Mouse (Mus musculus): ENCODE results near the gene Asz1. TPM values are rescaled to one million over a fixed set of nuclear protein-coding genes. Genes with fewer than 3 reads are reported as not detected.

Asz1 gene
- polyA plus RNA-seq, 1 experiment, result not detected

DNA sequence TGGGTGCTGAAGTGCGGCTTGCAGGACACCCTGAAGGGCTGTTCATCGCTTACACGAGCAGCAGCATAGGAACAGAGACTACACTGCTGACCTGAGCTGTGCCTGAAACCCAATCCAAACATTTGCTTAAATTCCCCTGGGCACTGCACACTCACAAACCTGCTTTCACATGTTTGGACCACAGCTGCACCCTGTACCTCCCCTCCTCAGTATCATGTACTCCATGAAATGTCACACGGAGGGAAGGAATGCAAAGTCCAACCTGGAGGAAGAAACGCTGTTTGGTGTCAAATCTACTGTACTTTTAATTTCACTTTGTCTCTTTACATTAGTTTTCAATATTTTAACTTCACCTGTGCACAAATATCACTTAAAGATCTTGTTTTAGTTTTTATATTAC is 19.8 kb downstream of the Asz1 start:
- H3K4me3 ChIP-seq (ENCODE audit: low read depth, low read length), result no peak overlapping the region
- H3K9me3 ChIP-seq (replicated peaks; ENCODE audit: control insufficient read depth, insufficient read depth, low read length, poor library complexity, severe bottlenecking), result no peaks in the 10 kb centered on the region
- TF ChIP-seq POLR2A (IDR thresholded peaks at IDR 0.05; ENCODE audit: insufficient read depth, low read length) (no peak), EP300 (IDR thresholded peaks at IDR 0.05; ENCODE audit: insufficient read depth, low read depth, low read length) (no peak), CTCF (IDR thresholded peaks at IDR 0.05; ENCODE audit: low read depth, low read length) (no peak)
- H3K9ac ChIP-seq (ENCODE audit: low read depth, poor library complexity, severe bottlenecking), result no peak overlapping the region
- no peaks in the 10 kb centered on the region for H3K27me3 ChIP-seq (ENCODE audit: control insufficient read depth, insufficient read depth, low read length, poor library complexity, severe bottlenecking)
- no peaks in the 10 kb centered on the region for H3K4me1 ChIP-seq (ENCODE audit: control insufficient read depth, insufficient read depth, low read length)
- H3K27ac ChIP-seq (ENCODE audit: insufficient read depth, low read length), result no peak overlapping the region
- no peaks in the 10 kb centered on the region for H3K36me3 ChIP-seq (ENCODE audit: control insufficient read depth, insufficient read depth, low read length, poor library complexity, severe bottlenecking)

- Histone ChIP-seq H3K4me3 (ENCODE audit: low read depth, low read length) (no peak overlapping the region), H3K27ac (ENCODE audit: insufficient read depth, low read length) (no peak overlapping the region), H3K36me3 (ENCODE audit: control insufficient read depth, insufficient read depth, low read length, poor library complexity, severe bottlenecking) (no peaks in the 10 kb centered on the region), H3K9ac (ENCODE audit: low read depth, poor library complexity, severe bottlenecking) (no peak overlapping the region), H3K27me3 (ENCODE audit: control insufficient read depth, insufficient read depth, low read length, poor library complexity, severe bottlenecking) (no peaks in the 10 kb centered on the region), H3K4me1 (ENCODE audit: control insufficient read depth, insufficient read depth, low read length) (no peaks in the 10 kb centered on the region), H3K9me3 (replicated peaks; ENCODE audit: control insufficient read depth, insufficient read depth, low read length, poor library complexity, severe bottlenecking) (no peaks in the 10 kb centered on the region)
- TF ChIP-seq POLR2A (IDR thresholded peaks at IDR 0.05; ENCODE audit: insufficient read depth, low read length), result no peak
- TF ChIP-seq EP300 (IDR thresholded peaks at IDR 0.05; ENCODE audit: insufficient read depth, low read depth, low read length), result no peak
- no peak for TF ChIP-seq CTCF (IDR thresholded peaks at IDR 0.05; ENCODE audit: low read depth, low read length)
Observed at GRCm38 (mm10) chr6:18087160-18087804, 21.6 kb downstream of the Asz1 start.

- Histone ChIP-seq H3K27ac (ENCODE audit: insufficient read depth, low read length) (no peak overlapping the region), H3K4me3 (ENCODE audit: low read depth, low read length) (no peak overlapping the region), H3K9me3 (replicated peaks; ENCODE audit: control insufficient read depth, insufficient read depth, low read length, poor library complexity, severe bottlenecking) (no peaks in the 10 kb centered on the region), H3K36me3 (ENCODE audit: control insufficient read depth, insufficient read depth, low read length, poor library complexity, severe bottlenecking) (no peaks in the 10 kb centered on the region), H3K9ac (ENCODE audit: low read depth, poor library complexity, severe bottlenecking) (no peak overlapping the region), H3K27me3 (ENCODE audit: control insufficient read depth, insufficient read depth, low read length, poor library complexity, severe bottlenecking) (no peaks in the 10 kb centered on the region), H3K4me1 (ENCODE audit: control insufficient read depth, insufficient read depth, low read length) (no peaks in the 10 kb centered on the region)
- TF ChIP-seq POLR2A (IDR thresholded peaks at IDR 0.05; ENCODE audit: insufficient read depth, low read length) (no peak), EP300 (IDR thresholded peaks at IDR 0.05; ENCODE audit: insufficient read depth, low read depth, low read length) (no peak), CTCF (IDR thresholded peaks at IDR 0.05; ENCODE audit: low read depth, low read length) (no peak)
Observed at GRCm38 (mm10) chr6:18078615-18079014, 30.2 kb downstream of the Asz1 start.

GRCm38 (mm10) chr6:18076986-18077385 is 31.9 kb downstream of the Asz1 start:
- Histone ChIP-seq H3K36me3 (ENCODE audit: control insufficient read depth, insufficient read depth, low read length, poor library complexity, severe bottlenecking) (no peaks in the 10 kb centered on the region), H3K9me3 (replicated peaks; ENCODE audit: control insufficient read depth, insufficient read depth, low read length, poor library complexity, severe bottlenecking) (no peaks in the 10 kb centered on the region), H3K9ac (ENCODE audit: low read depth, poor library complexity, severe bottlenecking) (no peak overlapping the region), H3K27me3 (ENCODE audit: control insufficient read depth, insufficient read depth, low read length, poor library complexity, severe bottlenecking) (no peaks in the 10 kb centered on the region), H3K4me3 (ENCODE audit: low read depth, low read length) (no peak overlapping the region), H3K4me1 (ENCODE audit: control insufficient read depth, insufficient read depth, low read length) (no peaks in the 10 kb centered on the region), H3K27ac (ENCODE audit: insufficient read depth, low read length) (no peak overlapping the region)
- TF ChIP-seq CTCF (IDR thresholded peaks at IDR 0.05; ENCODE audit: low read depth, low read length), result no peak
- TF ChIP-seq EP300 (IDR thresholded peaks at IDR 0.05; ENCODE audit: insufficient read depth, low read depth, low read length), result no peak
- TF ChIP-seq POLR2A (IDR thresholded peaks at IDR 0.05; ENCODE audit: insufficient read depth, low read length), result no peak

GRCm38 (mm10) chr6:18076577-18076976 is 32.3 kb downstream of the Asz1 start:
- Histone ChIP-seq H3K36me3 (ENCODE audit: control insufficient read depth, insufficient read depth, low read length, poor library complexity, severe bottlenecking) (no peaks in the 10 kb centered on the region), H3K9me3 (replicated peaks; ENCODE audit: control insufficient read depth, insufficient read depth, low read length, poor library complexity, severe bottlenecking) (no peaks in the 10 kb centered on the region), H3K27me3 (ENCODE audit: control insufficient read depth, insufficient read depth, low read length, poor library complexity, severe bottlenecking) (no peaks in the 10 kb centered on the region), H3K4me3 (ENCODE audit: low read depth, low read length) (no peak overlapping the region), H3K27ac (ENCODE audit: insufficient read depth, low read length) (no peak overlapping the region), H3K9ac (ENCODE audit: low read depth, poor library complexity, severe bottlenecking) (no peak overlapping the region), H3K4me1 (ENCODE audit: control insufficient read depth, insufficient read depth, low read length) (no peaks in the 10 kb centered on the region)
- TF ChIP-seq POLR2A (IDR thresholded peaks at IDR 0.05; ENCODE audit: insufficient read depth, low read length), result no peak
- TF ChIP-seq CTCF (IDR thresholded peaks at IDR 0.05; ENCODE audit: low read depth, low read length), result no peak
- TF ChIP-seq EP300 (IDR thresholded peaks at IDR 0.05; ENCODE audit: insufficient read depth, low read depth, low read length), result no peak

GRCm38 (mm10) chr6:18057899-18058298 is 51.0 kb downstream of the Asz1 start:
- Histone ChIP-seq H3K4me3 (ENCODE audit: low read depth, low read length) (no peak overlapping the region), H3K9me3 (replicated peaks; ENCODE audit: control insufficient read depth, insufficient read depth, low read length, poor library complexity, severe bottlenecking) (peaks cover 3% of the 10 kb centered on the region; the same call in 1 of the 2 replicates), H3K36me3 (ENCODE audit: control insufficient read depth, insufficient read depth, low read length, poor library complexity, severe bottlenecking) (no peaks in the 10 kb centered on the region), H3K4me1 (ENCODE audit: control insufficient read depth, insufficient read depth, low read length) (no peaks in the 10 kb centered on the region), H3K9ac (ENCODE audit: low read depth, poor library complexity, severe bottlenecking) (no peak overlapping the region), H3K27me3 (ENCODE audit: control insufficient read depth, insufficient read depth, low read length, poor library complexity, severe bottlenecking) (no peaks in the 10 kb centered on the region), H3K27ac (ENCODE audit: insufficient read depth, low read length) (no peak overlapping the region)
- TF ChIP-seq EP300 (IDR thresholded peaks at IDR 0.05; ENCODE audit: insufficient read depth, low read depth, low read length) (no peak), POLR2A (IDR thresholded peaks at IDR 0.05; ENCODE audit: insufficient read depth, low read length) (no peak), CTCF (IDR thresholded peaks at IDR 0.05; ENCODE audit: low read depth, low read length) (no peak)

All from ES-Bruce4 (cell line).